Mouse (Mus musculus): ENCODE measurements around the gene Galnt10. TPM values are rescaled to one million over a fixed set of nuclear protein-coding genes. Genes with fewer than 3 reads are reported as not detected.

Gene Galnt10
- total and polyA plus RNA-seq, 3 experiments: 0.07 to 0.85 TPM; not detected in 1

DNA sequence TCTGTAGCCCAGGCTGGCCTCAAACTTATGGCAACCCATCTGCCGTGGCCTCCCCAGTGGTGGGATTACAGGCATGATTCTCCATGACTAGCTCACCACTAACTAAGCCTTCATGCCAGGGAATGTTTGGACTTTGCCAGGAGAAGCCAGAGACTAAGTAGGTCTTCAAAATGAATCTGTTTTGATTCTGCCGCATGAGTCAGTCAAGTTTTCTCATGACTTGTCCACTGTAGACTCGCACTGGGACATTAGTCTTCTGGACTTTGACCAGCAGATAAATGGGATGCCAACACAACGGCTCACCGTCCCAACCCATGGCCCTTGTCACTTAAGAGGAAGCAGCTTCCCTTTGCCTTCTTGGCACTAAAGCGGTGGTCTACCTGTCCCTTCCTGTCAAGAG lies 49.2 kb downstream of the Galnt10 start:
- no peak overlapping the region for H3K9ac ChIP-seq (ENCODE audit: insufficient read depth, low read depth)

GRCm38 (mm10) chr11:57696207-57696676 lies 51.0 kb downstream of the Galnt10 start:
- Histone ChIP-seq H3K4me3 (replicated peaks in 1 of 3; ENCODE audit: low read depth in 2 of 3, low read length in 2 of 3, poor library complexity in 1 of 3) (no peak overlapping the region), H3K36me3 (replicated peaks in 1 of 2; ENCODE audit: control insufficient read depth in 1 of 2, insufficient read depth in 1 of 2, low read length in 1 of 2) (no peaks in the 10 kb centered on the region), H3K79me2 (replicated peaks; ENCODE audit: control insufficient read depth, extremely low read depth, insufficient read depth, poor library complexity, severe bottlenecking) (no peaks in the 10 kb centered on the region), H3K9me3 (replicated peaks; ENCODE audit: low read length) (no peaks in the 10 kb centered on the region), H3K4me1 (ENCODE audit: control insufficient read depth in 1 of 2, insufficient read depth in 2 of 2) (no peaks in the 10 kb centered on the region), H3K27ac (ENCODE audit: insufficient read depth, low read depth) (no peak overlapping the region), H3K9ac (ENCODE audit: insufficient read depth, low read depth) (no peak overlapping the region), H3K4me2 (ENCODE audit: insufficient read depth, low read depth, poor library complexity, severe bottlenecking) (no peak overlapping the region), H3K27me3 (replicated peaks) (peaks cover 87% of the 10 kb centered on the region)
- no peak for TF ChIP-seq TBP (conservative IDR thresholded peaks at IDR 0.05; ENCODE audit: low read depth, low read length)
- no peak for TF ChIP-seq RAD21 (IDR thresholded peaks at IDR 0.05; ENCODE audit: low read depth, low read length)
- TF ChIP-seq NELFE (IDR thresholded peaks at IDR 0.05; ENCODE audit: low read depth, low read length): no peak
- no peak for TF ChIP-seq MAX (IDR thresholded peaks at IDR 0.05; ENCODE audit: low read length)
- no peak for TF ChIP-seq ZNF384 (IDR thresholded peaks at IDR 0.05; ENCODE audit: low read depth, low read length)
- in situ Hi-C loops (cut with MboI; ENCODE audit: low pct_ligation_motif_present, low pct_unique_long_range_greater_than_20kb, low sequenced_read_pairs): no loop called here
- no peak for DNase-seq (ENCODE audit: extremely low read depth)
- dilution Hi-C loops (cut with MboI; ENCODE audit: extremely low pct_ligation_motif_present, extremely low pct_unique_long_range_greater_than_20kb, low sequenced_read_pairs): no loop called here

More for the DNA sequence above, 49.2 kb downstream of the Galnt10 start:
- H3K4me2 ChIP-seq (ENCODE audit: insufficient read depth, low read depth, poor library complexity, severe bottlenecking): no peak overlapping the region
- H3K36me3 ChIP-seq (replicated peaks in 1 of 2; ENCODE audit: control insufficient read depth in 1 of 2, insufficient read depth in 1 of 2, low read length in 1 of 2): no peaks in the 10 kb centered on the region
- dilution Hi-C loops (cut with MboI; ENCODE audit: extremely low pct_ligation_motif_present, extremely low pct_unique_long_range_greater_than_20kb, low sequenced_read_pairs): no loop called here
- H3K4me3 ChIP-seq (replicated peaks in 1 of 3; ENCODE audit: low read depth in 2 of 3, low read length in 2 of 3, poor library complexity in 1 of 3): no peak overlapping the region
- no peaks in the 10 kb centered on the region for H3K79me2 ChIP-seq (replicated peaks; ENCODE audit: control insufficient read depth, extremely low read depth, insufficient read depth, poor library complexity, severe bottlenecking)
- H3K9me3 ChIP-seq (replicated peaks; ENCODE audit: low read length): no peaks in the 10 kb centered on the region
- in situ Hi-C loops (cut with MboI; ENCODE audit: low pct_ligation_motif_present, low pct_unique_long_range_greater_than_20kb, low sequenced_read_pairs): no loop called here
- DNase-seq (ENCODE audit: extremely low read depth): no peak
- no peaks in the 10 kb centered on the region for H3K4me1 ChIP-seq (ENCODE audit: control insufficient read depth in 1 of 2, insufficient read depth in 2 of 2)
- H3K27me3 ChIP-seq (replicated peaks): peaks cover 84% of the 10 kb centered on the region
- TF ChIP-seq SIN3A (IDR thresholded peaks at IDR 0.05; ENCODE audit: low read length) (no peak), MAFK (IDR thresholded peaks at IDR 0.05; ENCODE audit: insufficient replicate concordance, low read length) (no peak), TCF12 (IDR thresholded peaks at IDR 0.05; ENCODE audit: low read depth, low read length) (no peak), MXI1 (IDR thresholded peaks at IDR 0.05; ENCODE audit: low read depth, low read length) (no peak), MYC (IDR thresholded peaks at IDR 0.05; ENCODE audit: low read depth, low read length) (no peak), ZKSCAN1 (IDR thresholded peaks at IDR 0.05; ENCODE audit: borderline replicate concordance, low read depth, low read length) (no peak), CHD1 (IDR thresholded peaks at IDR 0.05; ENCODE audit: low read depth, low read length) (no peak), USF1 (IDR thresholded peaks at IDR 0.05; ENCODE audit: low read depth, low read length) (no peak), KAT2A (IDR thresholded peaks at IDR 0.05; ENCODE audit: insufficient replicate concordance, low read length) (no peak), JUN (IDR thresholded peaks at IDR 0.05; ENCODE audit: insufficient read depth, low read depth, low read length) (no peak), CTCF (conservative IDR thresholded peaks at IDR 0.05 in 1 of 2, IDR thresholded peaks at IDR 0.05 in 1 of 2; ENCODE audit: low read depth in 2 of 2, low read length in 2 of 2) (no peak), TBP (conservative IDR thresholded peaks at IDR 0.05; ENCODE audit: low read depth, low read length) (no peak)
- H3K27ac ChIP-seq (ENCODE audit: insufficient read depth, low read depth): no peak overlapping the region
